Mouse (Mus musculus): Measurements from ENCODE around the gene Pak1.

Gene Pak1

DNA sequence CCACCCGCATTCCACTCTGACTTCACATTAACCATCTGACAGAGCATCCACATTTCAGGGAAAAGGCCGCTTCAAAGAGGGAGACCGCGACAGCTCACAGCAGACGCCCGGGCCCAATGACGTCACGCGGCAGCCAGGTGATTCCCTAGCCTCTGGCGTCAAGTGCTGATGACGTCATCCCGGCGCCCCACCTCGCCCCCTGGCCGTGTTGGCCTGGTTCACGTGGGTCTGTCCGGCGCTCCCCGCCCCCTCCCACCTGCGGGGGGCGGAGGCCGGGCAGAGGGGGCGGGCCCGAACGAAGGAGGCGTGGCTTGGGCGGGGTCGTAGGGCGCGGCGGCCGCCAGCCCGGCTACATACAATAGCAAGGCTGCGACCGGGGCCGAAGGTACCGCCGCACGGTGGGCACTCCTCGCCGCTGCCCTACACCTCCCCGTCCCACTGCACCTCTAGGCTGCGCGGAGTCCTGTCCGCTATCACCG lies at the start of gene Pak1:
TSS of gene Pak1 (plus strand) at position 352 of the 479 bp plus-strand sequence.
- peak; percentile 95 to 96 for DNase-seq

DNA sequence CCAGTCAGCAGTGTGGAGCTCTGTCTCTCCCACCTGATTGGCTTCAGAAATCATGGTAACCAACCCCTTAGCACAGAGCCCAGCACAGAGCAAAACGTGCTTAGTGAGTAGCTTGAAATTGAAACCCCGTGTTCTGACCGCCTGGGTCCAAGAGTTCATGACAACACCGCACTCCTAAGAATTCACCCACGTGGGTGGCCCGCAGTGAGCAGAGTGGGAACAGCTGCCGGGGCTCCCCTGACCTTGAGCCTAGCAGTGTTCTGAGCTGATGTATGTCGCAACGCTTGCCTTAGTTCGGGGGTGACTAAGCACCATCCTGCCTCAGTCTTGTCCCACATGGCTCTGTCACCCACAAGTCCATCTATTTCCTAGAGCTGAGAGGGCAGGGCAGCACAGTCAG lies 47.4 kb upstream of the Pak1 start:
- no peak for DNase-seq

DNA sequence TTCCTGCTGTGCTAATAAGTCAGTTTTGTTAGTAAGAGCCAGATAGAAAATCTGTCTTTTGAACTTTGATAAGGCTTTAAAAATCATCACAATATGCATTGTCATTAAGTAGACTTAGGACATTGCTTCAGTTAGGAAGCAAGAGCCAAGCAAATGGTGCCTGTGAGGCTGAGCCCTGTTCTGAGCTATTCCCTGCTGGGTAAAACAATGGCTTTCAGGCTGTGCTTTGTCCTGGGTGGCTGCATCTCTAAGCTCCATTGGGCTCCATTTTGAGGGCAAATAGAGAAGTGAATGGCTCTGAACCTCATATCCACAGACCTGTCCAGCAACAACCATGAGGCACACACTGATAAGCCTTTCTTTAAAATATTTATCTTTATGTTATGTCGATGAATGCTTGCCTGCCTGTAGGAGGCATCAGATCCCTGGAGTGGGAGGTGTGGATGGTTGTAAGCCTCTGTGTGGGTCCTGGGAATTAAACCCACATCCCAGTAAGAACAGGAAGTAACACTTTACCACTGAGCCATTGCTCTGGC lies 46.5 kb upstream of the Pak1 start:
- no peak for DNase-seq

DNA sequence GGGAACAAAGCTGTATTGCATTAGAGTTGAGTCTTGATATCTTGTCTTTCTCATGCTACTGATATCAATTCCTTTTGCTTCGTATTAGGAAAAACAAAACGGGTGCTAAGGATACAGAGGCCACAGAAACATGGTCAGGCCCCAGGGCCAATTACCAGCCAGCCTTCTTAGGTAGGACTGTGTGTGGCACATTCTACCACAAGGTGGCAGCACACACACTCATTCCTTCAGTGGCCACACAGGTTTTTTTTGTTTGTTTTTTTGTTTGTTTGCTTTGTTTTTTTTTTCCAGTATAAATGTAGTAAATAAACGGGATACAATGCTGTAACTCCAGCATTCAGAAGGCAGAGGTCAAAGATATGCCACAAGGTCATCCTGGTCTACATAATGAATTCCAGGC lies 43.0 kb upstream of the Pak1 start:
- peak; percentile 84 to 87 for DNase-seq

DNA sequence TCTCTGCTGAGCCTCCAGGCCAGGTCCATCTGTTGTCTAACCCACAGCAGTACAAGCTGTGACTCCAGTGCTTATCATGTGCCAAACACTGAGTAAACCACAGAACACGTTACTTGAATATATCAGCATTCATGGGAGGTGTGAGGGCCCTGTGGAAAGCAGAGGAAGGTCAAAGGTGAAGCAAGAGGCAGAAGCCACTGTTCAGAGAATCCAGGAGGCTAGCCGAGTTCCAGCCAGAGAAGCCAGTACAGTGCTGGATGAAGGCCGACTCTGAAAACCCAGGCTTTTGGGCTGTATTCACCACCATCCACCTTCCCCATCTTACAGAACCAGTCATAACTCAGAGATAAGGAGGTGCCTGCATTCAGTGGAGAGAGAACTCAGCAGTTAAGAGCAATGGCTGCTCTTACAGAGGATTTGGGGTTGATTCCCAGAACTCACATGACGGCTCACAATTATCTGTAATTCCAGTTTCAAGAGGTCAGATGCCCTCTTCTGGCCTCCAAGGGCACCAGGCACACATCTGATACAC lies 41.1 kb upstream of the Pak1 start:
- no peak for DNase-seq

DNA sequence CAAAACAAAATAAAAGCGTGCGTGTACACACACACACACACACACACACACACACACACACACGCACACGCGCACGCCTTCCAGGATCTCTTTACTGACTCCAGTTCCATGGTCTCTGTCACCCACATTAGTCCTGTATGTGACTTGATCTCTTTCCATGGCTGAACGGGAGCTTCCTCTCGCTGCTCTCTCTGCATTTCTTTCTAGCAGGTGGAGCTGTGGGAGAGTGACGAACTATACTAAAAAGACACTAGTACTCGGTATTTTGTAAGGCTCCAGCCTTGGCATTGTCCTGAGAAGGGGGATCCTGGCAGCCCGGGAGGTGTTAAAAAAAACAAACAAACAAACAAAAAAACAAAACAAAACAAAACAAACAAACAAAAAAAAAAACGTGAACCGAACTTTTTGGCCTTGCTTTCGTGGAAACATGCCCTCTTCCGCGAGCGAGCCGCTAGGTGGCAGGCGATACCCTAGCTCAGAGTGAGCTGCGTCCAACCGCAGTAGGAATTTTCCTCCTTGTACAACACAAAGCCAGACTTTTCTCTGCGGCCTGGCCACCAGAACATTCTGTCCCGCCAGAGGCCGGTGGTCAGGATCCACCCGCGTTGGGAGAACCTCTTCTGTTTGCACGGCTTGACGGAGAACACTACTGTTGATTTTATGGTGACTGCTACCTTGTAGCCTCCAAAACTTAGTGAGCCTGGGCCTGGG lies 40.4 kb upstream of the Pak1 start:
- DNase-seq: peak; percentile 91 to 92

DNA sequence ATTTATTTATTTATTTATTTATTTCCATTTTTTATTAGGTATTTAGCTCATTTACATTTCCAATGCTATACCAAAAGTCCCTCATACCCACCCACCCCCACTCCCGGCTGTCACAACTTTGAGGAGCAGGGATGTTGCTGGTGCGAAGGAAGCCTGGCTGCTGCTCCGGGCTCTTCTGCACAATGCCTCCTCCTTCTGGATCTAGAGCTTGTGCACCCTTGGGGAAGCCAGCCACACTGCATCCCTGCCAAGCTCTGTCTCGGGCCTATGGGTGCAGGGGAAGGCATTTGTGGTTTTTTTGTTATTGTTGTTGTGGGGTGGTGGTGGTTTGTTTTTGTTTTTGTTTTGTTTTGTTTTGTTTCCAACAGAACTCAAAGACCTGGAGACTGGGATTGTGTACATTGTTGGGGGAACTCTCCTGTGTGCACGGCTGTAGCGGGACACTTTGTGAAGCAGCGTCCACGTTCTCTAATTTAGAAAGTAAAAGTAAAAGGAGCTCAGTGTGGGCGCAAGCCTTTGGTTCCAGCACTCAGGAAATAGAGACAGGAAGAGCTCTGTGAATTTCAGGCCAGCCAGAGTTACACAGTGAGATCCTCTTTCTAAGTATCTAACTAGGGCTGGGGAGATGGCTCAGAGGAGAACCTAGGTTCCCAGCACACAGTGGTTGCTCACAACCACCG lies 39.7 kb upstream of the Pak1 start:
- DNase-seq: no peak

DNA sequence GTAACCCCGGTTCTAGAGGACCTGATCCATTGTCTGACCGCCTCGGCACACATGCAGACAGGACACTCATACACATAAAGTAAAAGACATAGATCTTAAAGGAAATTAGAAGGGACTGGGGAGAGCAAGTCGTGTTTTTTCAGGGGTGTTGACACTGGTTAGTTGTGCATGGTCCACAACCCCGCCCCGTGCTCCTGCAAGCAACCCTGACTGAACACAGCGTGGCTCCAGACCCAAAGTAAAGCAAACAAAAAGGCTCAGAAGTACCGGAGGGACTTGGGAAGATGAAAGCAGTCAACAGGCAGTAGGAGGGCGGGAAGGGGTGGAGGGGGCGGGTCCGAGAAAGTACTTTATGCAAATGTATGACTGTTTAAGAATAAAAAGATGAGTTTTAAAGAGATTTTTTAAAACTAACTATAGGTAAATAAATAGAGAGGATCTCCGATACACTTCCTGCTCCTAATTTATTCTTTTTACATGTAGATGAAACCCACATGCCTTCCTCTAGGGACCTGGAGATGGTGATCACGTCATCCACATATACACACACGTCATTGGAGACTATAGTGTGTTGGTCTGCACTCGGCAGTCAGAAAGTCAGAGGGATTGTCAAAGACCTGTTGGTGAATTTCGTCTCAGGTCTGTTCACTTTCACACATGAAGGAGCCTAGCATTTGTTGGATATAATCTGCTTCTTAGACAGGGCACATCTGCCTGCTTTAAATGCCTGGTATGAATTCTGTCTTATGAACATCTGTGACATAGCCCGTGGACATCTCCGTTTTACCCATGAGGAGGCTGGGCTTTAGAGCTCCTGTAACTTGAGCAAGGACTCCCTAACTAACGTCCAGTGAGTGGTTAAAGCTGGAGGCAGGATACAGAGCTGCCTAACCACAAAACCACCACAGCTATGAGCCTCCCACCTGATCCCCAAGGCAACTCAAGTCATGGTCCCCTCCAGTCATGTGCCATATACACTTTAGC lies 38.8 kb upstream of the Pak1 start:
- no peak for DNase-seq

DNA sequence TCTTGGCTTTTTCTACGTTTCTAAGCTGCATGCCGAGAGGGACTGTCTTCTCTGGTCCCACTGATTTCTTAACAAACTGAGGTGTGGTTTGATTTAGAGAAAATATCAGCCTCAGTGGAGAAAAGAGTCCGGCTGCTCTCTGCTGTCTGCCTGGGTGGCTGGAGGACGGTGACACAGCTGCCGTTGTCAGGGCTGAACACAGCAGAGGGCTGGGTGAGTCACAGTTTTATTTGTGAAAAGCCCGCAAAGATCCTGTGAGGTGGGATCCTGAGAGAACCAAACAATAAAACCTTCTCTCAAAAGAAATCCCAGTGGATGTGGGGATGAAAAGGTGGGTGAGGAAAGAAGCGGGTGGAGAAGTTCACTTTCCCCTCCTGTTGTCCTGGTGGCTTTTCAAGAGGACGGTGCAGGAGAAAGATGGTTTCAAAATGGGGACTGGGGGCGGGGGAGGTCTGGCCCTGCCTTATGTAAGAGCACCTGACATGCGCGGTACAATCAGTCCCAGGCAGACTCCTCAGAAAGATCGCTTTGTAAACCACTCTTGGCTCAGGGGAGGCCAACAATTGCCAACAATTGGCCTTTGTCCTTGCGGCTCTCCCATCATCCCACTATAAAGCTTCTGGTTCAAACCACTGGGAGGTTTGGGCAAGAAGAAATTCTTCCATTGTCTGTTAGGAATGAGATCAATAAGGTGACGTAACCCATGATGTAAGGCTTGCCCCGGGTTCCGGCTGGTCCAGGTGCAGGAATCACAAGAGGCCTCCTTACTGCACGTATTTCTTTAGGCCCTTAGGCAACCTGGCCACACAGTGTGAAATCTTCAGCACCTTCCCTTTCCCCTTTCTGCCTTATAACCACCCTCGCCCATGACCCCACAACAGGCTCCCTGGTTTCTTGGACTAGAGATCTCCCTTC lies 31.1 kb upstream of the Pak1 start:
- peak; percentile 45 to 57 for DNase-seq

DNA sequence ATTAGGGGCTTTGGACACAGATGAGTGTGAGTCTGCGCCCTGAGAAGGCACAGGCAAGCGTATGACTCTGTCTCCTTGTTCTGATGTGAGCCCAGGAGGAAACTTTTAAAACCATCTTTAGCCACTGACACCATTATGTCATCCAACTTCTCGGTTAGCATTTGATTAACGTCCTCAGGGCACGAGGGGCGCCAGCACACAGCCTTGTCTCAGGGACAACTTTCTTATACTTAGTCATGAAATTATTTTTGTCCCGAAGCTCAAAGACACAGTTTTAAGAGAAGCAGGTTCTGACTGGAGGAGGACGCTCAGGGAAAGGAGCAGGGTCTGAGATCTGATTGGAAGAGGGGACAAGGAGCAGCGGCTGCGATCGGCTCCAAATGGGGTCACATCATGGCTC lies 23.8 kb upstream of the Pak1 start:
- DNase-seq: no peak

DNA sequence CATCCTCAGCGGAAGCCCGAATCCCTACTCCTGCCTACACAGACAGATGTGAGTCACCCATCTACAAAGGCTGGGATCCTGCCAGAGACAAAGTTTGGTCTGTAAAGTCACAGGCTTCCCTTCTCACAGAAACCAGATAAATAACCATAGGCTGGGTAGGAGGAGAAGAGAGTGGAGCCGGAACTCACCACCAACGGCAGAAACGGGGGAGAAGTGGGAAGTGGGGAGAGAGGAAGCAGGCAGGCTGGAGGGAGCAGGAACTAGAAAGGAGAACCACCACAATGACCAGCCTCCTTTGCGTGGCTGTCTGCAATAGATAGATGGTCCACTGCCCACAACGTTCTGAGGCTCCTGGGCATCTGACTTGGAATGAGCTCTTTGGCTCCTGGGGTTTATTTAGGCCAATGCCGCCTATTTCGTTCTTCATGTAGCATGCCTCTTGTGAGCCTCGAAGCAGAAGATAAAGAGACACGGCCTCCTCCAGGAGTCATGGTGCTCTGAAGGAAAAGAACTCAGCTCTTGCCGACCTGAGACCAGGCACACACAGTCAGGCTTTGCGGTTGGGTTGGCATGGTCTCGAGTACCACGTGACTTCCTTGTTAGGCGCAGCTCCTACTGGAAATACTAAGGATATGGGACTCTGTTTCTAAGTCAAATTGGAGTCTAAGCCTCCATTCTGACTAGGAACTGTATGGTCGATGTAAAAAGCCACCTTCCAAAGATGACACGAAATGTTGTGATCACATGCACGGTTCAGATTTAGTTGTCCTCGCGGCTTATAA lies 23.0 kb upstream of the Pak1 start:
- DNase-seq: no peak

DNA sequence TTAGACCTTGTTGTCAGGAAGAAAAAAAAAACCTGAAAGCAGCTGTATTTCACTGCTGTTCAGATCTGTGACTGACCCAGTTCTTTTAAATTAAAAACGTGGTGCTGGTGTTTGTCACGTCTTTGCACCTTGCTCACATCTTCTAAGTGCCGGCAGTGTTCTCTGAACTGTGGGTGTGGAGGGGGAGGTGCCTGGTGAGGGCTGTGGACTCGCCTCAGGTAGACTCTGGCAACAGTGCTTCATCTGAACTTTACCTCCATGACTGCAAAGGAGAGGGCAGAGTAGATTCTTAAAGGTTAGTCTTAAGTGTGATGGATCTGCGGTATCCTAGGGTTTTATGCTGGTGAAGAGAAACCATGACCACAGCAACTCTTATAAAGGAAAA lies 22.4 kb upstream of the Pak1 start:
- no peak for DNase-seq

DNA sequence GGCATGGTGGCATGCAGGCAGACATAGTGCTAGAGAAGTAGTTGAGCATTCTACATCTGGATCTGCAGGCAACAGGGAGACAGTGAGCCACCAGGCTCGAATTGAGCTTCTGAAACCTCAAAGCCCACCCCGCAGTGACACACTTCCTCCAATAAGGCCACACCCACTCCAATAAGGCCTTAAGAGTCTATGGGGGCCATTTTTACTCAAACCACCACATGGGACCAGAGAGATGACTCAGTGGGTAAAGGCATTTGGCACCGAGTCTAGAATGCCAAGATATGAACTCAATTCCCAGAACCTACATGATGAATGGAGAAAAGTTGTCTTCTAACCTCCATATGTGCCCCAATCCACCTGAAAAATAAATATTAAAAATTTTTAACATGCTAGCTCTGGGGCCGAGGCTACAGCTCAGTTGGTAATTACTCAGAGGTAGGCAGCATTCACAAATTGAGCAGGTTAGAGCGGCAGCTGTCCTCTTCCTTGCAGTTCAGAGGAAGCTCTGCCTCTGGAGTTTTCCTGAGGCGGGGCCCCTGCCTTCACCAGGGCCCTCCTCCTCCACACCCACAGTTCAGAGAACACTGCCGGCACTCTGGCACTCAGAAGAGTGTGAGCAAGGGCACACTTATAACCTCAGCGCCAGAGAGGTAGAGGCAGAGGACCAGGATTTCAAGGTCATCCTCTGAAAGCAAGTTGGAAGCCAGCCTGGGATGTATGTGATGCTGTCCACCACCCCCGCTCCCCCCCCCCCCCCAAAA lies 21.8 kb upstream of the Pak1 start:
- no peak for DNase-seq

DNA sequence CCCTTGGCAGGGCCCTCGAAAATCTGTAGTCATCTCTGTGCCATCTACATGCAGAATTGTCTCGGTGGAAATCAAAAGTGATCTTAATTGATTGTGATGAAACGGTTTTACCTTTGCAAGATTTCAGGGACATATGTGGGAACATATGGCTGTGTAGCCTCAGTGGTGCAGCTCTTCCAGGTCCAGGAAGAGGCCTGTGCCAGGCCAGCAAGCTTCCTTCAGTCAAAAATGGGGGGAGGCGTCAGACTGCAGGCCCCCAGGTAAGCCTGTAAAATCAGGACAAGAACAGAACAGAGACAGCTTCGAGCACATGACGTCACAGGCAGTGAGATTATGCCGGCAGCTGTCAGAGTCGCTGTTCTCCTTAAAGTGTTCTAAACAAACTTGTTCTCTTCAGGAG lies 20.5 kb upstream of the Pak1 start:
- DNase-seq: peak; percentile 38 to 42

DNA sequence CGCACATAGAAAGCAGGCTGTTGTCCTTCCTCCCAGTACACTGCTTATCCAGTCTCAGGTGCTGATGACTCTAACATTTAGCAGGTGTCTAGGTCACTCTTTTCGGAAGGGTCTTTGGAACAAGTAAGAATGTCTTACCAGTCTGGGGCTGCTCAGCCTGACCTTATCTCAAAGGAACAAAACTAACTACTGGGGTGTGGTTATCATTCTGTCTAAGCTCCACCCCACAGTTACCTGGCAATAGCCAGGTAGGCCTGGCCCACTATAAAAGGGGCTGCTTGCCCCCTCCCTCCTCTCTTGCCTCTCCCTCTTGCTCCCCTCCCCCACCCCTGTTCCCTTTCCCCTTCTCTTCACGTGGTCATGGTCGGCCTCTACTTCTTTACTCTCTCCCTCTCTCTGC lies 19.3 kb upstream of the Pak1 start:
- DNase-seq: no peak

DNA sequence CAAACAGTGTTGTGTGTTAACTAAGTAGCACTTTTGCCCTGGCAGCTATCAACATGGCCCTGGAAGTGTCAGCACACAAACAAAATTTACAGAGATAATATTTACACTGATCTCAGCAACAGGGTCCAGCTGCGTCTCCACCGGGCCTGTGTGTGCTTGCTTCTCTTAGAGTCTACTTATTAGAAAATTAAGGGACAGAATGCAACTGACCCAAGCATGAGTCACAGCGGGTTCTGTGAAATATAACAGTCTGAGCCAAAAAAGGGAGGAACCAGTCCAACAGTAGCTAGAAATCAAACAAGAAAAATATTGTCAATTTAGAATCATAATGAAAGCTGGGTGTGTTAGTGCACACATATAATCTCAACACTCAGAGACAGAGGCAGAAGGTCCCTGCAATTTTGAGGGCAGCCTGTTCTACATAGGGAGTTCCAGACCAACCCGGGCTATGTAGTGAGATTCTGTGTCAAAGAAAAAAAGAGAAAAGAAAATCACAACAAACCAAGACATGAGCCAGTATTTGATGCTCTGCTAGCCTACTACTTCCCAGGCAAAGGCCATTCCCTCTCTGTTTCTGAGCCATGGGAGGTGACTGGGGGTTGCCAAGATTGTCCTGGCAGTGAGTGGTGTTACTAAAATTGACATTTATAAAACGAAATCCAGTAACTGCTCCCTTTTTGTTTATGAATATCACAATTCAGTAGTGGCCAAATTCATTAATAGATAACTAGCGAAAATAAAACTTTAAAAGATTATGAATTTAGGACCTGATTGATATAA lies 17.3 kb upstream of the Pak1 start:
- DNase-seq: peak; percentile 37 to 62

DNA sequence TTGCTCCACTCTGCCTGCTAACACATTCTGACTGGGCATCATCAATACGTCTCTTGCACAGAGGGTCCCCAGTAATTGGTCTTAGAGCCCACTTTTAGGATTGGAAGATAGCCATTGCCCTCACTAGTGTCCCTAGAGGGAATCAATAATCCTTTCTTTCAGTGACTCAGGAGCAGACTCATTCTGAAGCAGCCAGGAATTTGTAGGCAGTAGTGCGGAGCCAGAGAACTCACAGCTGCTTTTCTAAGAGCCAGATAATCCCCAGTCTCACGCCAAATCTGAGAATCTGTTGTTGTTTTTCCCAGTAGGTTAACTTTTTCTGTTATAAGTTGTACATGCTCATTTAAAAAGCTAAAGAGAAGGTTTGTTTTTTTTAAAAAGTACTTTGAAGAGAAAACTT lies 13.0 kb upstream of the Pak1 start:
- no peak for DNase-seq

DNA sequence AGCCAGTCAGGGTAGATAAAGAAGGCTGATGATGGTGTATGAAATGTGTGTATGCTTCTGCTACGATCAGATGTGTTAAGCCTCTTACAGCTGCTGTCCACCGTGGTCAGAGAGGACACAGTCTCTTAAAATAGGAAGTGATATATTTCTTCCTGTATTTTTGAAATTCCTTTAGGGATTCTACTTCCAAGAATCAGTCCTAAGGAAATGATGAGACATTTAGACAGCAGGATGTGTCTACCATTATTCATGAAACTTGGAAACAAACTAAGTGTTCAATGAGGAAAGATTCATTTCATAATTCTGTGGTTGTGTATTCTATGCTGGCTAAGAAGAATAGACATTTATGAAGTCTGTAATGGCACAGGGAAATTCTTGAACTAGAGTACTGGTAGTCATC lies 12.4 kb upstream of the Pak1 start:
- no peak for DNase-seq

DNA sequence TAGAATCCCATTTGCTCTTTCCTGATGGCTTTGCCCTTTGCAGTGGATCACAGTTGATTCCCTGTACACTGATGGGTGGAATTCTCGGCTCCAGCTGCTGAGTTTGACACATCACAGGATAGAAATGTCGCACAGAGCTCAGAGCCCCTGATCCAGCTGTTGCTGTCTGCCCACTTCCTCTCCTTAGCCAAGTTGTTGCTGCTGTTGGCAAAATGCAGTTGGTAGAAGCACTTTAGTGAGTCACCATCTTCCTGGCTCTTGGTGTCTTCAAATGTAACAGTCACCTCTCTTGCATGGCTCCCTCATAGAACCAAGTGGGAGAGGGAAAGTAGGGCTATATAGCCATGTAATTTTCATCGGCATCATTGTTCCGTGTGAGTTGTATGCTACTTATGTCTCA lies 11.2 kb upstream of the Pak1 start:
- no peak for DNase-seq

All from cerebellum, postnatal 14 days (tissue).